Mouse (Mus musculus) cerebellum, adult 11-12 months (tissue): Measurements from ENCODE around the gene Plg.

Experiments
- DNase-seq: peaks from one replicate; pipeline ENCODE4 v3.0.0; 2022

Plg gene

DNA sequence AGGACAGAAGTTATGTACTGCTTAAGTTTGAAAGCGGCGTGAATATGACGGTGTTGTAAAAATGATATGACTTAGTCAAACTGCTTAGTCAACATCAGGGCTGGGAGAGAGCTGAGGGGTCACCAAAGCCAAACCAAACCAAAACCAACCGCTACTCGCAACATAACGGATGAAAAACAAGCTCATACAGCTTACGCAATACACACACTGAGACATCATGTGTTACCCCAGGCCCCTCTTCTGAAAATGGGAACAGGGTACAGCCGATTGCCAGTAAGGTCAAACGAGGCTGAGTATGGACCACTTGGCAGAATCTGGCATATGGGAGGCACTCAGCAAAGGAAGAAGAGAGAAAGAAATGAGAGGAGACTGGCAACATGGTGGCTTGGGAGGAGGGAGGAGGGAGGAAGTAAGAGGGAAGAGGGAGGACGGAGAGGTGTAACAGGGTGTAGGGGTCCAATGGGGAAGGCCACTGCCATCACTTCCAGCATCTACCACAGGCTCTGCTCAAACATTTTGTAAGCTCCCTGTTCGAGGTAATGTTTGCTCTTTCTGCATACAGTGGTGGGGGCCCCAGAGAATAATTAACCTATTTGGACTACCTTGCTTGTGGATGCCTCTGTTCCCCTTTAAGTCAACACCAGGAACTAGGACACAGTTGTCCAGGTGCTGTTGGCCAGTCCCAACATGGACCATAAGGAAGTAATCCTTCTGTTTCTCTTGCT lies at the start of gene Plg:
TSS of gene Plg (plus strand) at position 628 of the 725 bp plus-strand sequence.
- DNase-seq: no peak

- DNase-seq: no peak
Measured at GRCm38 (mm10) chr17:12335115-12335514, 43.3 kb upstream of the Plg start.

- no peak for DNase-seq
Measured at GRCm38 (mm10) chr17:12336073-12336868, 42.1 kb upstream of the Plg start.

DNA sequence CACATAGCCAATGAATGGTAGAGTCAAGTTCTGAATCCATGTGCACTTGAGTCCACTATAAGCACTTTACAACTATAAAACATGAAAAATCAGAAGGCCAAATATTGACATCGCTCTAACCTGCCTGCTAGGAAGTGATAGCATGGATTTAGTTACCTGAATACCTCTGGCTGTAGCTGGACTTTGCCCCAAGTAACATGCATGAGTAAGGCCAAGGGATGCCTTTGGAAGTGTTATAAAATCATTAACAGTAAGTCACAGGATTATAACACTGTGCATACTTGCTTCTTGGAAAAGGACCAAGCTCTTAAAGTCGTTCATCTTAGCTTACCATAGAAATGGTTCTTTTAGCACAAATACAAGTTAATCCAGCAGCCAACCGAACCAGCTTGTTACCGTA lies 41.3 kb upstream of the Plg start:
- no peak for DNase-seq

- DNase-seq: no peak
Measured at GRCm38 (mm10) chr17:12343702-12344376, 34.6 kb upstream of the Plg start.

- DNase-seq: no peak
Measured at GRCm38 (mm10) chr17:12347462-12347861, 30.9 kb upstream of the Plg start.

DNA sequence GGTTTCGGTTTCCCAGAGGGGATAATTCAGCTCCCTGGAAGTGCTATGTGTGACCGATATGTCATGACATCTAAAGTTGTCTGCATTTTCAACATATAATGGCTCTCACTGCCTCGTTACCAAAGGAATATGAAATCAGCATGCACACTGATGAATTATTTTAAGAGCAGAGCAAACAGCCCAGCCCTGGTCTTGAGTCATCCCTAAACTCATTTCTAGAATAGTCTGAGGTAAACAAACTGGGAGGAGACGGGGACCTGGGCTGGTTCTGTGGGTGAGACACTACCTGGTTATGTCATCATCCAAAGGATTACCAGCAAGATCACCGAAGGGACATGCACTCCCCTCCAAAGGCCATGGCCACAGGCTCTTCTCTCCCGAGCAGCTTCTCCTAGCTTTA lies 26.8 kb upstream of the Plg start:
- DNase-seq: no peak

DNA sequence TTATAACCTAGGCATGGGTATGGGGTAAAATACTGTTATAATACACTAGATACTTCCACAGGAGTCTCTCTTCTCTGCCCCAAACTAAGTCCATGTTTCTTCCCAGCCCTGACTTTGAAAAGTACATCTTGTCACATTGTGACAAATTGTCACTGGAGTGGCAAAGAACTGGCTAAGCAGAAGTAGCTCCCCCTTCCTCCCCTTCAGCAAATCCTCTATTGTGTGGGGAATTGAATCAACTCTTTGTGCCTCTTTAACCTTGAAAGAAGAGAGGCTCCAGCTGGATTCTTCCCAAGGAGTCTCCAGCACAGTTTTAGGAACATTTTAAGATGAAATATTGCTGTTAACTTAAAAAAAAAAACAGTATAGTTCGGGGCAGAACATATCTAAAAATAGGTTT lies 25.6 kb upstream of the Plg start:
- no peak for DNase-seq

DNA sequence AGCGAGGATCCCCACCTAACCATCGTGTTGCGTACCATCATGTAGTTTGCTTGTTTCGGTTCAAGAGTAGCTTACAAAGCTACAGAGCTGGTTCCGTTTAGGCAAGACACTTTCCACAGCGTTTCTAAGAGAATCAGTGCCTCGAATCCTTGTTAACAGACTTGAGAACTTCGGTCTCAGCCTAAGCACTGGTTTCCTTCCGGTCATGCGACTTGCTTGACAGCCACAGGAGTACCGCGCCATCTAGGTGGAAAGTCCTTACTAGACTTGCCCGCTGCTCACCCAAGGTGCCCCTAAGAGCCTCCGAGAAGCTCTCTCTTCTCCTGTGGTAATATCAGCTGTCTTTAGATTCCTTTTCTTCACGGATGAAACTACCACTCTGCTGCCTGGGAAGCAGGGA lies 18.5 kb upstream of the Plg start:
- no peak for DNase-seq

DNA sequence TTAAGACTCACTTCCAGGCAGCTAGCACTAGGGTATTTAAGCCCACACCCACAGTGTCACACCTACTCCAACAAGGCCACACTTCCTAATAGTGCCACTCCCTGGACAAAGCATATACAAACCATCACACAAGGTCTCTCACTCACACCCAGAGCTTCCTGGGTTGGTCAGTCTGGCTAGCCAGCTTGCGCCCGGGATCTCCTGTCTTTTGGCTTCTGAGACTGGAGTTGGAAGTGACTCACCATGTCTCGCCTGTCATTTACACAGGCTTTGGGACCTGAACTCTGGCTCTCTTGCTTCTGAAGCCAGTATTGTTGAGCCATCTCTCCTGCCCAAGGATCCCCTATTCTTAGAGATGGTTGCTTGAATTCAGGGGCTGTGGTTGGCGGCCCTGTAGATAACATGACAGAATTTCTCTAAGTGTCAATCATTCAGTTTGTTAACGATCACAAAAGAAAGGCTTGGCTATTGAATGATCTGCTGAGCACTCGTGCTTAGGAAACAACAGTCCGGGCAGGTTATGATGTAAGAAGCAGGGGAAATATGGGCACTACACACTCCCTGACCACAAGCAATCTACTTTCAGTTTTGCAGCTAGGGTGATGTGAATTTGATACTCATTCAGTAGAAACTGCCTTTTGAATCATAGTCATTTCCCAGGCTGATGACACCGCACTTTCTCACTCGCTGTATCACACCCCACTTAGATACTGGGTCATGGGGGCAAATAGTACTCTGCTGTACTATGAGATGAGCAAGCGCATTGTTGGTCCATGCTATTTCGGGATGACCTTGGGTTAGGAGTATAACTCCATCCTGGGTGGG lies 14.6 kb upstream of the Plg start:
- no peak for DNase-seq

DNA sequence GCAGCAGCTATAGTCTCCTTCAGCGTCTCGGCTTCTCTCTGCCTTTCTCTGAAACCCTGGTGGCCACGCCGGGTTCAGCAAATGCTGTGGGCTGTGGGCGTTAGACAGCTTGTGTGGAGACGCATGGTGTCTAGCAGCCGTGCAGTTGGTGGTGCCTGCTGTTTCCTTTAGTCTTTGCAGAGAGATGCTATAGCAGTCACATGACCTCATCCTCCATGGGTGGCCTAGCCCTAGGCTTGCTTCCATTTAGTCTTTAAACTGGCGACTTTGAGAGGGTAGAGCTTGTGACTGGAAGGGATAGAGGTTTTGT lies 14.0 kb upstream of the Plg start:
- DNase-seq: no peak

- peak; percentile 32 for DNase-seq
Measured at GRCm38 (mm10) chr17:12367373-12367930, 11.0 kb upstream of the Plg start.

- DNase-seq: no peak
Measured at GRCm38 (mm10) chr17:12369393-12369792, 9.0 kb upstream of the Plg start.

DNA sequence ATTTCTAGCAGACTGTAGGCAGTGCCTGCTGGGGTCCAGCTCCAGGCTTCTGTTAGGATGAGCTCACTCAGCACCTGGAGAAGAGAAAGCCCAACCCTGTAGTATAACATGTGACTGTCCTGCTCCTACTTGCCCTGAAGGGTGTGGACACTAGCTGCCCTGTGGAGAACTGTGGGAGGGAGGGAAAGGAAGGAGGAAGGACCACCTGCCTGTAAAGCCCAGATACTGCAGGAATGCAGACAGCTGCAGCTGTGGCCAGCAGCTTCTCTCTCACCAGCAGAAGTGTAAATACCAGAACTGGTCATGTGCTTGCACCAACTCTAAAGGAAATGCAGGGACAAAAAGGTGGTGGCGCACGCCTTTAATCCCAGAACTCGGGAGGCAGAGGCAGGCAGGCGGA lies 8.1 kb upstream of the Plg start:
- DNase-seq: no peak

GRCm38 (mm10) chr17:12371310-12371925 lies 7.0 kb upstream of the Plg start:
- peak; percentile 8 for DNase-seq

GRCm38 (mm10) chr17:12372021-12372420 lies 6.4 kb upstream of the Plg start:
- peak; percentile 52 for DNase-seq

DNA sequence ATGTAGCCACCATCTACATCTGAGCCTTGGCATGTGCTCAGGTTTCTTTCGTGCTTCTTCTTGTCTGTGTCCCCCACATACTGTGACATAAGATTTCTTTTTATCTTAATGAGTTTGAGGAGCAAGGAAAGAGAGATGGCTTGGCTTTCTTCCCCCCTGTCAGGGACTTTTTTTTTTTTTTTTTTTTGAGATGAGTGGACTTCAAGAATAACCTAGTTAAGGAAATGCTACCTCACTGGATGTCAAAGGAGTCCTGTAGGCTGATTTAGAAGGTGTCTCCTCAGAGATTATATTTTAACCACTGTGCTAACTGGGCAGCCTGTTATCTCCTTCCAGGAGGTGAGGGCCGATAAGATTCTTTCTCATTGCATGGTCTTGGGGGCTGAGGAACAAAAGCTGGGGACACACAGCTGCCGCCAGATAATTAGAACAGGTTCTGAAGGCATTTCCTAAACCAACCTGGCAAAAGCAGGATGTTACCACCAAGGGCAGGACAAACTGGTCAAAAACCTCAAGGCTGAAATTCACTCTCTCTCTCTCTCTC lies 4.7 kb upstream of the Plg start:
- no peak for DNase-seq

- no peak for DNase-seq
Measured at GRCm38 (mm10) chr17:12380287-12380686, 1.9 kb downstream of the Plg start.

- DNase-seq: no peak
Measured at GRCm38 (mm10) chr17:12381579-12381978, 3.2 kb downstream of the Plg start.

GRCm38 (mm10) chr17:12382531-12382930 lies 4.1 kb downstream of the Plg start:
- DNase-seq: no peak

DNA sequence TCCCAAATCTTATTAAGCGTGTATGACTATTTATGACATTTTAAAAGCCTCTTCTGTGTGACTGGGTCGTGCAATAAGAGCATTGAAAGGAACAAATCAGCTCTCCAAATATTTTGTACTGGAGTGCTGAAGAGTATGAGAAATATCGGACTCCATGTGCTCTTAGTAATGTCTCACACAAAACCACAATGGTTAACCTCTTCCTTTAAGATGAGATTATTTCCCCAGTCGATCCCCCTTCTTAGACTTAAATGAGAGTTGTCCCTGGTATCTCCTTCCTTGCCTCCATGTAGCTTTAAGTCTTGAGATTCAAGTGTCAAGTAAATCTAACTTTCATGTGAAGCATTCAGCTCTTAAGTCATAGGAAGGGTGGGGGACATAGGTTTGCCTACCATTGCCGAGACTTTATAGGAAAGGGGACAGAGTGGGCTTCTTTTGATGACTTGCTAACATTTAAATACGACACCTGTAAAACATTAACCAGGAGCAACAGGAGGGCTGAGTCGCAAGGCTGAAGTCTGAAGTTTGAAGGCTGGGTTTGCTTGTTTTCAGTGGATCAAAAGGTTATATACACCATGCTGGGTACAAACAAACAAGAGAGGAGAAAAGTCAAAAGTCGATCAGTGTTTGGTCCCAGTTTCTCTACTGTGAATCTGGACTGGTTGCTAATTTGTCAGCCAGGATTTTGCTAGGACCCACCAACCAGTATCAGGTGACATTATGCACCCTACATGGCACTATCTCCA lies 6.8 kb downstream of the Plg start:
- no peak for DNase-seq
